Mouse (Mus musculus): ENCODE measurements at regions not wholly inside any gene's neighbourhood (a gene's known extent, or its start where the extent isn't known, plus 50 kb on each side); places are given as distances from the start of the nearest gene placed in this dataset.

- DNase-seq (ENCODE audit: low spot score in 2 of 2), result no peak
These were observed 639.4 kb upstream of the Adam5 start for GRCm38 (mm10) chr8:25463532-25463931.

- DNase-seq (ENCODE audit: low spot score in 2 of 2), result no peak
These were observed 638.3 kb upstream of the Adam5 start for GRCm38 (mm10) chr8:25462492-25462891.

- no peak for DNase-seq (ENCODE audit: low spot score in 2 of 2)
These were observed 631.5 kb upstream of the Adam5 start for GRCm38 (mm10) chr8:25455644-25456043.

- no peak for DNase-seq (ENCODE audit: low spot score in 2 of 2)
These were observed 630.8 kb upstream of the Adam5 start for GRCm38 (mm10) chr8:25454972-25455371.

GRCm38 (mm10) chr8:25453826-25454225 is 629.7 kb upstream of the Adam5 start:
- DNase-seq (ENCODE audit: low spot score in 2 of 2), result no peak

GRCm38 (mm10) chr8:25450544-25450943 is 626.4 kb upstream of the Adam5 start:
- no peak for DNase-seq (ENCODE audit: low spot score in 2 of 2)

- DNase-seq (ENCODE audit: low spot score in 2 of 2), result no peak
These were observed 625.4 kb upstream of the Adam5 start for GRCm38 (mm10) chr8:25449590-25449989.

GRCm38 (mm10) chr8:25447900-25448299 is 623.7 kb upstream of the Adam5 start:
- no peak for DNase-seq (ENCODE audit: low spot score in 2 of 2)

GRCm38 (mm10) chr8:25445968-25446367 is 621.8 kb upstream of the Adam5 start:
- peak in 1 of 2 experiments; percentile 20 for DNase-seq (ENCODE audit: low spot score in 2 of 2)

GRCm38 (mm10) chr8:25445054-25445453 is 620.9 kb upstream of the Adam5 start:
- no peak for DNase-seq (ENCODE audit: low spot score in 2 of 2)

- no peak for DNase-seq (ENCODE audit: low spot score in 2 of 2)
These were observed 619.4 kb upstream of the Adam5 start for GRCm38 (mm10) chr8:25443552-25443951.

- no peak for DNase-seq (ENCODE audit: low spot score in 2 of 2)
These were observed 616.9 kb upstream of the Adam5 start for GRCm38 (mm10) chr8:25441057-25441441.

GRCm38 (mm10) chr8:25440391-25441056 is 616.4 kb upstream of the Adam5 start:
- no peak for DNase-seq (ENCODE audit: low spot score in 2 of 2)

GRCm38 (mm10) chr8:25439971-25440370 is 615.8 kb upstream of the Adam5 start:
- DNase-seq (ENCODE audit: low spot score in 2 of 2), result peak in 1 of 2 experiments; percentile 13

- DNase-seq (ENCODE audit: low spot score in 2 of 2), result no peak
These were observed 614.0 kb upstream of the Adam5 start for GRCm38 (mm10) chr8:25438021-25438620.

GRCm38 (mm10) chr8:25437178-25437577 is 613.0 kb upstream of the Adam5 start:
- no peak for DNase-seq (ENCODE audit: low spot score in 2 of 2)

- DNase-seq (ENCODE audit: low spot score in 2 of 2), result no peak
These were observed 606.4 kb upstream of the Adam5 start for GRCm38 (mm10) chr8:25430552-25430951.

GRCm38 (mm10) chr8:25429846-25430482 is 605.8 kb upstream of the Adam5 start:
- DNase-seq (ENCODE audit: low spot score in 2 of 2), result no peak

GRCm38 (mm10) chr8:25428761-25429160 is 604.6 kb upstream of the Adam5 start:
- no peak for DNase-seq (ENCODE audit: low spot score in 2 of 2)

GRCm38 (mm10) chr8:25426207-25426606 is 602.0 kb upstream of the Adam5 start:
- no peak for DNase-seq (ENCODE audit: low spot score in 2 of 2)

GRCm38 (mm10) chr8:25421478-25421877 is 597.3 kb upstream of the Adam5 start:
- no peak for DNase-seq (ENCODE audit: low spot score in 2 of 2)

GRCm38 (mm10) chr8:25410536-25410935 is 586.4 kb upstream of the Adam5 start:
- DNase-seq (ENCODE audit: low spot score in 2 of 2), result no peak

- DNase-seq (ENCODE audit: low spot score in 2 of 2), result no peak
These were observed 583.7 kb upstream of the Adam5 start for GRCm38 (mm10) chr8:25407862-25408261.

All from natural killer cell, adult 2 months (primary cell).